23 mouse cellular contexts compared by ENCODE assay signal in genomic region chr11:121390793-121391192, GRCm38 (mm10). TPM values are rescaled to one million over a fixed set of nuclear protein-coding genes. Genes with fewer than 3 reads are reported as not detected.
DNase-seq lines count a peak whose midpoint lies in the region; ATAC-seq and TF ChIP-seq lines count a peak whose summit lies in the region.
"Had no signal": no experiment of that assay in that cellular context is flagged by ENCODE, and none has a peak within 500 bp of the region (broad histone marks: within the 10 kb centered on the region; RNA-seq: fewer than 3 reads in every experiment).

No protein-coding gene starts in this region.

- TF ChIP-seq EP300 in MEL (IDR thresholded peaks at IDR 0.05; ENCODE audit: low read depth in 1 of 2, low read length in 2 of 2), result peak; percentile 80 to 83

- H3K79me2 ChIP-seq in MEL (ENCODE audit: control insufficient read depth, insufficient read depth, low read length, poor library complexity), result no peaks in the 10 kb centered on the region

- H3K4me1 ChIP-seq in MEL (ENCODE audit: control insufficient read depth in 1 of 2, insufficient read depth in 2 of 2, low read length in 2 of 2), result peaks cover 6 to 22% of the 10 kb centered on the region in 2 experiments
- H3K4me1 ChIP-seq in forebrain, embryonic 16.5 days (replicated peaks; ENCODE audit: control insufficient read depth, insufficient read depth, low read length), result peaks cover 11% of the 10 kb centered on the region
- H3K4me1 ChIP-seq in hindbrain, embryonic 11.5 days (replicated peaks; ENCODE audit: control insufficient read depth, insufficient read depth, low read length), result no peaks in the 10 kb centered on the region

- peak in 1 of 2 experiments; percentile 40; a peak in 1 of 4 replicates for TF ChIP-seq POLR2A in MEL (IDR thresholded peaks at IDR 0.05; ENCODE audit: control insufficient read depth in 1 of 2, insufficient read depth in 1 of 2, low read depth in 1 of 2, low read length in 2 of 2, poor library complexity in 1 of 2)

- H3K4me3 ChIP-seq in MEL (ENCODE audit: control insufficient read depth in 1 of 2, insufficient read depth in 1 of 2, low read depth in 2 of 2, low read length in 2 of 2), result no peak overlapping the region
- H3K4me3 ChIP-seq in forebrain, embryonic 16.5 days (replicated peaks; ENCODE audit: low read length), result no peak overlapping the region
- H3K4me3 ChIP-seq in hindbrain, embryonic 11.5 days (ENCODE audit: low read depth, low read length), result no peak overlapping the region
- H3K4me3 ChIP-seq: embryonic facial prominence, embryonic 10.5 days; embryonic facial prominence, embryonic 12.5 days; forebrain, embryonic 13.5 days; forebrain, embryonic 15.5 days had no signal

- H3K36me3 ChIP-seq in MEL (ENCODE audit: control insufficient read depth in 1 of 2, insufficient read depth in 2 of 2, low read length in 2 of 2), result peaks cover 0 to 7% of the 10 kb centered on the region in 2 experiments; a peak in 2 of 4 replicates
- H3K36me3 ChIP-seq in forebrain, embryonic 16.5 days (ENCODE audit: control insufficient read depth, insufficient read depth), result no peaks in the 10 kb centered on the region
- H3K36me3 ChIP-seq in hindbrain, embryonic 11.5 days (ENCODE audit: control insufficient read depth, insufficient read depth, low read length), result no peaks in the 10 kb centered on the region
- H3K36me3 ChIP-seq: embryonic facial prominence, embryonic 10.5 days; embryonic facial prominence, embryonic 12.5 days; forebrain, embryonic 15.5 days; G1E had no signal

- TF ChIP-seq CTCF in MEL (IDR thresholded peaks at IDR 0.05 in 2 of 3, conservative IDR thresholded peaks at IDR 0.05 in 1 of 3; ENCODE audit: control insufficient read depth in 1 of 3, insufficient read depth in 1 of 3, low read depth in 2 of 3, low read length in 3 of 3, poor library complexity in 1 of 3, severe bottlenecking in 1 of 3), result no peak

- peak overlapping the region; percentile 87 for H3K27ac ChIP-seq in MEL (ENCODE audit: control insufficient read depth, low read depth, low read length)
- H3K27ac ChIP-seq in forebrain, embryonic 16.5 days (ENCODE audit: low read length), result no peak overlapping the region
- no peak overlapping the region for H3K27ac ChIP-seq in hindbrain, embryonic 11.5 days (ENCODE audit: low read depth, low read length)
- H3K27ac ChIP-seq: embryonic facial prominence, embryonic 10.5 days; embryonic facial prominence, embryonic 12.5 days; forebrain, embryonic 13.5 days; forebrain, embryonic 15.5 days had no signal

- DNase-seq in 3T3-L1 (ENCODE audit: low read depth, low spot score) (peak; percentile 32), MEL (ENCODE audit: low read depth, low spot score) (peak; percentile 93)
- DNase-seq in T-cell, adult 2 months (ENCODE audit: low spot score), result no peak
- no peak for DNase-seq in hindbrain, embryonic 11.5 days (ENCODE audit: low spot score)
- DNase-seq: adrenal gland, adult 2 months; adrenal gland, postnatal 10 days; adrenal gland, postnatal 36 days; B cell, adult 2 months; cerebellum, adult 11-12 months; cerebellum, adult 2 months; cerebellum, adult 9-10 months; cerebellum, postnatal 10 days; cerebellum, postnatal 25 days had no signal

- no peak overlapping the region for H3K4me2 ChIP-seq in forebrain, embryonic 16.5 days (ENCODE audit: low read length)
- H3K4me2 ChIP-seq in hindbrain, embryonic 11.5 days (replicated peaks; ENCODE audit: low read depth, low read length), result no peak overlapping the region
- H3K4me2 ChIP-seq: embryonic facial prominence, embryonic 12.5 days; forebrain, embryonic 13.5 days; forebrain, embryonic 15.5 days had no signal

- no peaks in the 10 kb centered on the region for H3K27me3 ChIP-seq in MEL (ENCODE audit: control insufficient read depth in 1 of 2, insufficient read depth in 2 of 2, low read length in 2 of 2)
- peaks cover 4% of the 10 kb centered on the region for H3K27me3 ChIP-seq in forebrain, embryonic 16.5 days (replicated peaks; ENCODE audit: control insufficient read depth, insufficient read depth, low read length)
- peaks cover 4% of the 10 kb centered on the region for H3K27me3 ChIP-seq in hindbrain, embryonic 11.5 days (ENCODE audit: control insufficient read depth, insufficient read depth, low read length)
- H3K27me3 ChIP-seq: forebrain, embryonic 15.5 days had no signal

- no peaks in the 10 kb centered on the region for H3K9me3 ChIP-seq in MEL (replicated peaks; ENCODE audit: insufficient read depth, low read length)
- H3K9me3 ChIP-seq in forebrain, embryonic 16.5 days (ENCODE audit: control insufficient read depth, low read length), result no peaks in the 10 kb centered on the region
- H3K9me3 ChIP-seq in hindbrain, embryonic 11.5 days (ENCODE audit: control insufficient read depth, low read length), result no peaks in the 10 kb centered on the region
- H3K9me3 ChIP-seq: embryonic facial prominence, embryonic 10.5 days; embryonic facial prominence, embryonic 12.5 days; forebrain, embryonic 13.5 days; forebrain, embryonic 15.5 days; G1E had no signal

- ATAC-seq in megakaryocyte progenitor cell, adult 5-6 weeks (replicated peaks; ENCODE audit: poor library complexity), result peak; percentile 32
- no peak for ATAC-seq in forebrain, embryonic 16.5 days
- no peak for ATAC-seq in hindbrain, embryonic 11.5 days (ENCODE audit: low FRiP score)
- ATAC-seq: CD4-positive, CD25-positive, alpha-beta regulatory T cell, adult 4 months; forebrain, embryonic 13.5 days; forebrain, embryonic 15.5 days; Patski had no signal

- 64% methylated on average over 3 of the region's 3 CpGs for WGBS in forebrain, embryonic 16.5 days
- 59% methylated on average over 3 of the region's 3 CpGs for WGBS in hindbrain, embryonic 11.5 days

- TF ChIP-seq RAD21 in MEL (IDR thresholded peaks at IDR 0.05; ENCODE audit: low read depth, low read length), result no peak

- 0 out of 2 replicates have a peak overlapping the region, but pooled peaks have one; percentile 24 for H3K9ac ChIP-seq in MEL (ENCODE audit: control insufficient read depth, low read depth, low read length, poor library complexity, severe bottlenecking)
- H3K9ac ChIP-seq in forebrain, embryonic 16.5 days (replicated peaks; ENCODE audit: low read depth, low read length), result no peak overlapping the region
- no peak overlapping the region for H3K9ac ChIP-seq in hindbrain, embryonic 11.5 days (ENCODE audit: low read depth, low read length)
- H3K9ac ChIP-seq: embryonic facial prominence, embryonic 12.5 days; forebrain, embryonic 13.5 days; forebrain, embryonic 15.5 days had no signal

TF ChIP-seq in MEL, 35 proteins besides CTCF, POLR2A, EP300 and RAD21 (continues in another document):
- peak; percentile 54; the same call in 1 of the 2 replicates for TF ChIP-seq TBP (IDR thresholded peaks at IDR 0.05; ENCODE audit: low read depth, low read length)
- no peak for TF ChIP-seq ZC3H11A (IDR thresholded peaks at IDR 0.05; ENCODE audit: low read depth, low read length)
- peak; percentile 67 for TF ChIP-seq ETS1 (IDR thresholded peaks at IDR 0.05; ENCODE audit: low read depth, low read length)
- TF ChIP-seq JUND (IDR thresholded peaks at IDR 0.05; ENCODE audit: low read depth, low read length), result no peak
- peak; percentile 83 for TF ChIP-seq GATA1 (IDR thresholded peaks at IDR 0.05; ENCODE audit: low read depth, low read length)
- TF ChIP-seq MAZ (IDR thresholded peaks at IDR 0.05; ENCODE audit: low read depth, low read length), result 0 out of 2 replicates have a peak, but pooled peaks have one; percentile 20
- TF ChIP-seq HCFC1 (IDR thresholded peaks at IDR 0.05; ENCODE audit: low read depth, low read length), result peak; percentile 59
- peak; percentile 57; the same call in 1 of the 2 replicates for TF ChIP-seq SIN3A (IDR thresholded peaks at IDR 0.05; ENCODE audit: low read length)
- TF ChIP-seq TCF12 (IDR thresholded peaks at IDR 0.05; ENCODE audit: low read depth, low read length), result peak; percentile 74
- TF ChIP-seq NELFE (IDR thresholded peaks at IDR 0.05; ENCODE audit: low read depth, low read length), result no peak

RNA-seq across cellular contexts. Expression of gene Rab40b, which starts 2.7 kb away (rescaled TPM):
- 0.23 and 0.39 TPM in 2 replicates for total RNA-seq in MEL (2012; rRNA removed)
- not detected for polyA plus RNA-seq in MEL (2012; ENCODE audit: insufficient read depth in 1 of 2, insufficient read length in 2 of 2, low read depth in 1 of 2, low replicate concordance in 2 of 2, missing spikeins in 1 of 2)
- total RNA-seq in megakaryocyte progenitor cell, adult 5-6 weeks (2015), result 0.57 TPM in 1 of 2 replicates, not detected in the other
- 0.37 TPM in 1 of 2 replicates, not detected in the other for total RNA-seq in megakaryocyte progenitor cell, adult 5-6 weeks (2017)
- 7.5 and 9.6 TPM in 2 replicates for polyA plus RNA-seq in forebrain, embryonic 16.5 days (2015; fragmentation: Nextera tagmentation; extraction: Ambion mirVana)
- polyA plus RNA-seq in hindbrain, embryonic 11.5 days (2014; fragmentation: Nextera tagmentation; extraction: Ambion mirVana), result 3.3 TPM in 2 replicates
- total RNA-seq: CH12.LX, G1E had no signal
- polyA plus RNA-seq: CD4-positive, CD25-positive, alpha-beta regulatory T cell, adult 4 months; G1E had no signal

RNA-seq across cellular contexts. Expression of gene Fn3krp, which starts 30.4 kb away (rescaled TPM):
- total RNA-seq in MEL (2012; rRNA removed), result 22.5 and 25.9 TPM in 2 replicates
- 10 to 100 TPM in 1 of 2 experiments, 1 to 10 TPM in 1; 6.8 to 77.1 TPM for polyA plus RNA-seq in MEL (2012; ENCODE audit: insufficient read depth in 1 of 2, insufficient read length in 2 of 2, low read depth in 1 of 2, low replicate concordance in 2 of 2, missing spikeins in 1 of 2)
- total RNA-seq in megakaryocyte progenitor cell, adult 5-6 weeks (2015), result 6.6 and 7.7 TPM in 2 replicates
- total RNA-seq in megakaryocyte progenitor cell, adult 5-6 weeks (2017), result 12.5 and 16.4 TPM in 2 replicates
- 7.8 and 10.1 TPM in 2 replicates for polyA plus RNA-seq in forebrain, embryonic 16.5 days (2015; fragmentation: Nextera tagmentation; extraction: Ambion mirVana)
- polyA plus RNA-seq in hindbrain, embryonic 11.5 days (2014; fragmentation: Nextera tagmentation; extraction: Ambion mirVana), result 8.5 and 8.6 TPM in 2 replicates

RNA-seq across cellular contexts. Expression of gene Wdr45b, which starts 36.5 kb away (rescaled TPM):
- total RNA-seq in MEL (2012; rRNA removed), result 41.5 and 41.9 TPM in 2 replicates
- 10 to 100 TPM in 1 of 2 experiments, not detected in 1; 39.3 TPM for polyA plus RNA-seq in MEL (2012; ENCODE audit: insufficient read depth in 1 of 2, insufficient read length in 2 of 2, low read depth in 1 of 2, low replicate concordance in 2 of 2, missing spikeins in 1 of 2)
- 44.1 and 56.8 TPM in 2 replicates for total RNA-seq in megakaryocyte progenitor cell, adult 5-6 weeks (2015)
- total RNA-seq in megakaryocyte progenitor cell, adult 5-6 weeks (2017), result 45.8 and 48.8 TPM in 2 replicates
- polyA plus RNA-seq in forebrain, embryonic 16.5 days (2015; fragmentation: Nextera tagmentation; extraction: Ambion mirVana), result 93.1 and 95.5 TPM in 2 replicates
- 97.7 and 116 TPM in 2 replicates for polyA plus RNA-seq in hindbrain, embryonic 11.5 days (2014; fragmentation: Nextera tagmentation; extraction: Ambion mirVana)

RNA-seq across cellular contexts. Expression of gene Fn3k, which starts 43.9 kb away (rescaled TPM):
- 0.27 TPM in 1 of 2 replicates, not detected in the other for total RNA-seq in MEL (2012; rRNA removed)
- polyA plus RNA-seq in MEL (2012; ENCODE audit: insufficient read depth in 1 of 2, insufficient read length in 2 of 2, low read depth in 1 of 2, low replicate concordance in 2 of 2, missing spikeins in 1 of 2), result under 1 TPM in 1 of 2 experiments, not detected in 1; 0.07 TPM
- total RNA-seq in megakaryocyte progenitor cell, adult 5-6 weeks (2015), result 0.20 TPM in 1 of 2 replicates, not detected in the other
- total RNA-seq in megakaryocyte progenitor cell, adult 5-6 weeks (2017), result not detected in 2 replicates
- polyA plus RNA-seq in forebrain, embryonic 16.5 days (2015; fragmentation: Nextera tagmentation; extraction: Ambion mirVana), result 4.1 and 5.1 TPM in 2 replicates
- 2.1 and 2.6 TPM in 2 replicates for polyA plus RNA-seq in hindbrain, embryonic 11.5 days (2014; fragmentation: Nextera tagmentation; extraction: Ambion mirVana)
- polyA plus RNA-seq: CD4-positive, CD25-positive, alpha-beta regulatory T cell, adult 4 months had no signal

Comparison
In these comparisons a context has a peak if more than half of its experiments do, and no peak if none do; other contexts are left out.
1. DNase-seq: peak in 3T3-L1 (single experiment) and MEL (single experiment); none in T-cell, adult 2 months (single experiment) and hindbrain, embryonic 11.5 days (single experiment).